Mouse (Mus musculus): ENCODE results near the gene Il1rn.

The Il1rn gene

DNA sequence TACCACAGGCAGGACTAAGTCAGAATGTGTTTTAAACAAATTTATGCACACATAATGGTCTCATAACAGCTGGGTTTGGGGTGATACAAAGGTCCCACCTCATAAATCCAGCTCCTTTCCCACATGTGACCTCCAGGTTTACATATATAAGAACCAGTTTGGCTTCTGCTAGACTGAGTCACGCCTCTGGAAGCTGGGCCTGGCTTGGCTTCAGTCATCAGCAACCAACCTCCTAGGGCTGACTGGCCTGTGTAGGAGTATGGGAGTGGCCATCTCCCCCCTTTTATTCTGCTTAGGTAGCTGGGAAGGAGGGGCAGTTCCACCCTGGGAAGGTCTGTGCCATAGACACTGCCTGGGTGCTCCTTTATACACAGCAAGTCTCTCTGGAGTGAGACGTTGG lies at the start of gene Il1rn:
TSS of gene Il1rn (plus strand) at position 309 of the 400 bp plus-strand sequence.
- DNase-seq: no peak

DNA sequence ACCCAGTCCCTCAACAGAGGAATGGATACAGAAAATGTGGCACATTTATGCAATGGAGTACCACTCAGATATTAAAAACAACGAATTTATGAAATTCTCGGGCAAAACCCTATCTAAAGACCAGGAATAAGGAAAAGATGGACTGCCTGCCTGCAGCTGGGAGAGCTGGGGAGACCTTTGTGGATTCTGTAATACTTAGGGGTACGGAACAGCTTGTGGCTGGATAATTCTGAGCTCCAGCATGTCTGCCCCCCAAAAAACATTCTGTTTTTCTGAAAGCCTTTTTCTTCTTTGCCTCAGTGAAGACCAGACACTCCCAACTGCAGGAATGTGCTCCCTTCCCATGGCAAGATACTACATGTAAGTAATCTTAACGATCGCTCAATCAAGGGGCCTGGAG lies 45.8 kb upstream of the Il1rn start, which contains the start of gene Il1f10:
TSS of gene Il1f10 (plus strand) at position 301 of the 400 bp plus-strand sequence.
- DNase-seq: no peak

DNA sequence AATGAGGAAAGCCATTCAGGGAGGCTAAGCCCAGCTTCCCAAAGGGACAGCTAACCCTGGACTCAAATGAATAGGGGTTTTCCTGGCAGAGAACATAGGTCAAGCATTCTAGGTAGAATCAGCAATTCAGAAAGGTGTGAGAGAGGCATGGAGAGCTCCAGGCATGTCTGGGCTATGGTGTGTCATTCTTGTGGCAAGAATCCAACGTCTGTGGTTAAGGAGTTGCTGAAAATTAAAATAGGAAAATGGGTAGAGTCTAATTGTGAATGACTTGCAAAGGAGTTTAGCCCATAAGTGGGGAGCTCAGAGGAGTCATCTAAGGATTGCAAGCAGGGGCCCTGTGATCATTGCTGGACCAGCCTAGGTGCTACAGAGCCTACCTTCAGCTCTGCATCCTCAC lies 42.0 kb upstream of the Il1rn start:
- no peak for DNase-seq

DNA sequence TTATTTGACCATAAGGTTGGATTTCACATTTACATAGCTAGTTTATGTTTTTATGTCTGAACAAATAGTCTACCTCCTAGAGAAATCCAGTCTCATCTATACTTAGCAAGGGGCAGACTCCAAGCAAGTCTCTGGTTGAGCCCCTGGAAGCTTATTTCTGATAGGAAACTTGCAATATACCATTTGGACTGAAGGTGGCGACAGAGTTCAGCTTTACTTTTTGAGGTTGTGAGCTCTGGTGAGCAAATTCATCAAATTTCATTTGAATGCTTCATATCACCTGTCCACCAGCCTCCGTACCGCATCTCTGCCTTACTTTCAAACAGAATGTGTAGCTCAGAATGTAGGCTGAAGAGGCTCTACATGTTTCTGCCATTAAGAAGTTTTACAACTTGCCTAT lies 39.8 kb upstream of the Il1rn start:
- DNase-seq: peak; percentile 74 to 76

DNA sequence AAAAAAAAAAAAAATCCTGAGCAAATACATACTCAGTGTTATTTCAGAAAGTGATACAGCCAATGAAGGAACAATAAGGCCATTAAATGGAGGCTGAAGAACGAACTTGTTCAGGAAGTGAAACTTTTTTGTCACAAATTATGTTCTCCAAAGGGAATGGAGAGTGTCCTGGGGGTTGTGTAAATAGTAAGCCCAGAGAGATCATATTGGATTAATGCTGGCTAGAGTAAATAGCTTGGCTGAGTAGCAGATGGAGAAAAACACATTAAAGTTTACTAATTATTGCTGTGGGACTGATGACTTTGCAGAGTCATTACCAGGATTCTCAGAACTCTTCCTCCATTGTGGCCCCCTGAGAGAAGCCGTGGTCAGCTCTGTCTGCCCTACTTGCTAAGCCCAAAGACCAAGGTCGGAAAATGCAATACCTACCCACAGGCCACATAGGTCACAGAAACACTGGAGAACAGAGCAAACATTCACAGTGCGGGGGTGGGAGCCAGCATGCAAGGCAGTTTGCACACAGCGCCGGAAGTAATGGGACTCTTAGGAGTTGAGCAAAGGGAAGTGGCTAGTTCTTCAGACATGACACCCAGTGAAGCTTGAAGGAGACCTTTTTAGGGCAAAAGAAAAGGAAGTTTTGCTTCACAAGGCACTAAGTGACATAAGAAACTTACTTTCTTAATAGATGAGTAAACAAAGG lies 25.2 kb upstream of the Il1rn start:
- DNase-seq: no peak

DNA sequence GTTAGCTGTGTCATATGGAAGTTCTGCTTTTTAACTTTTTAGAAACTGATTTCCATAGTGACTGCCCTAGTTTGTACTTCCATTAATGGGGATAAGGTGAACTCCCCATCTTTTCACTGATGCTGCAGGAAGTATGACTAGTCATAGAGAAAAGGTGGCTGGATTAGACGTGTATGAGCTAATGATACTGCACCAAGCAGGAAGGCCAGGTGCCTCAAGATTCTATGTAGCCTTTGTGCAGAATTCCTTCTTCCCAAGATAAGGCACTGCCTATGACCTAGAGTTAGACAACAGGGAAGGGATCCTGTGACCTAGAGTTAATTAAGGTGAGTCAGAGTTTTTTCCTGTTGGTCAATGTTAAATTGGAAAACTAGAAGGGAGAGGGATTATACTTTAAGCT lies 19.7 kb upstream of the Il1rn start:
- DNase-seq: no peak

DNA sequence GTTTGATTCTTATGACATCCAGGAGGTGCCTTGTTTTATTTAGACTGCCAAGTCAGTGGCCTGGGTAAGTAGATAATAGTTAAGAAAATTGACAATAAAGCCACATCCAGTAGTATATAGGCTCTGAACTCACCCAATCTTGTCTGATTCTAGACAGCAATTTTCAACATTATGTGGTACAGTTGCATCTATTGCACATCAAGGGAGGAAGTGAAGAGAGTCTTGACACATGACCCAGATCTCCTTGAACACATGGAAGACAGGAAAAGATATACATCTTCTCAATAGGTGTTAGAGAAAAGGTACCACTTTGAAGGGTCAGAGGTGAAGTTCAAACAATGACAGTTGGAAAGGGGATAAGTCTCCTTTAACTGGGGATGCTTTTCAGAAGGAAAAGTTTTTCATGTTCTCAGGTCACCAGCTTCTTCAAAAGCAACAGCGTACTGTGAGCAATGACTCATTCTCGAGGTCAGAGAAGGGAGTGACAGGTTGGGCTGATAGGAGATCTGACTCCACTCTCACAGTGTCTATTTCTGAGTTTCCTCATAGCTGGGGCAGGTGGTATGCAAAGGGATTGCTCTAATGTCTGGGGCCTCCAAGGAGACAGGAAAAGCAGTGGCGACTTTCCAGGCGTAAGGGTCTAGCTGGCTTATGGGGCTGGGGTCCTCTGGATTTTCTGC lies 18.6 kb upstream of the Il1rn start:
- no peak for DNase-seq

DNA sequence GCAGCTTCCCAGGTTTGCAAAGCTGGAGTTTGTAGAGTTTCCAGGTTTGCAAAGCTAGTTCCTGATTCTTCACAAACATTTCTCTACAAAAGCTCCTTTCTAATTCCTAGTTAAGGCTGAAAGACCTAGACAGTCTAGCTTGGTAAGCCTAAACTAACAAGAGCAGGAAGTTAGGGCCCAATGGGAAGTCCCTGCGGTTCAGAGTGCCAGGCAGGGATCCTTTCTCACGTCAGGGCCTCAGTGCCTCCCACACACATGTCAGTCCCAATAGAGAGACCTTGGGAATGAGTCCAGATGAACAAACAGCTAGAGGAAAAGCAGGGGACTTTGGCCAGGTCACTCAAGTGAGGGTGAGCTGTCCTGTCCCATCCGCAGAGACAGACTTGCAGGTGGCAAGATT lies 1.3 kb upstream of the Il1rn start:
- DNase-seq: no peak

DNA sequence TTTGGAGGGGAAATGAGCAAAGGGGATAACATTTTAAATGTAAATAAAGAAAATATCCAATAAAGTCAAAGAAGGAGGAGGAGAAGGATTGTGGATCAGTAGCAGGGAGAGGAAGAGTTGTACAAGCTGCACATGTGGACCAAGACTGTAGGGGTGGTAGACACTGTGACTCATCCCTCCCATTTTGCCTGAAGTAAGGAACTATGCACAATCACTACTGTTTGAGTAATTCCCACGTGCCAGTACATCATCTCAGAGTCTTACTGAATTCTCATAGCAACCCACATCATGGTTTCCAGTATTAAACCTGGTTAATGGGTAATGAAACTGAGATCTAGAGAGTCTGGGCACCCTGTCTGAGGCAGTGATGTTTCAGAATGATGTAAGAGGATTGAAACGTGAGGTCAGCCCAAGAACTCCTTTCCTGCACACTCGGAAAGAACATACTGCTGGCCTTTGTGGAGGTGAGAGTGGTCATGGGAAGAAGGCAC lies 4.8 kb downstream of the Il1rn start:
- DNase-seq: no peak

DNA sequence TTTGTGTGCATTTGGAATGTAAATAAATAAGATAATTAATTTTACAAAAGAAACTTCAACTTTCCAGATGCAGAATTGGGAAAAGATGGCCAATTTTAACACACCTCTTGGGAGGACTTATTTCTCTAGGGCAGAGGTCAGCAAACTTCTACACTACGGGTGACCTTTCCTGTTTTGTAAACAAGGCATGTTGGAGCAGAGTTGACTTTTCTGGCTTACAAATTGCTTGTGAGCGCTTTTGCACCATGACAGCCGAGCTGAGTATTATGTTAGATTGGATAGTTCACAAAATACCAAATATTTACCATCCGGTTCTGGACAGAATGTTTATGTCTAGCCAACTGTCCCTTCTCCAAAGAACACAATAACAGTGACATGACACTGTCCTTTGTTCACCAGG lies 8.0 kb downstream of the Il1rn start:
- DNase-seq: no peak

DNA sequence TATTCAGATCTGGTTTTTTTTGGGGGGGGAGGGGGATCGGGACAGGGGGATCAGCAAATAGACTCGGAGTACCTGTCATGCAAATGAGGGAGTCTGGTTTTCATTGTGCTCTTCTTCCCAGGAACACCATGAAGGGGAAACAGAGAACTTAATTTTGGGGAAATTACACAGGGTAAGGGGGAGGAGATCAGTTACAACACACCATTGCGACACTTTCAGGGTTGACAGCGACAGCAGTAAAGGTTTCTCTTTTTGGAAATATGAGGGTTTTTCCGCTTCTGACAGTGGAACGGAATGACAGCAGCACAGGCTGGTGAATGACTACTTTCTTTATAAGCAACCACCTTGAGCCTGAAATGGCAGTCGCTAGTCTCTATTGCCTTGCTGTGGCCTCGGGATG lies 8.4 kb downstream of the Il1rn start:
- DNase-seq: no peak

DNA sequence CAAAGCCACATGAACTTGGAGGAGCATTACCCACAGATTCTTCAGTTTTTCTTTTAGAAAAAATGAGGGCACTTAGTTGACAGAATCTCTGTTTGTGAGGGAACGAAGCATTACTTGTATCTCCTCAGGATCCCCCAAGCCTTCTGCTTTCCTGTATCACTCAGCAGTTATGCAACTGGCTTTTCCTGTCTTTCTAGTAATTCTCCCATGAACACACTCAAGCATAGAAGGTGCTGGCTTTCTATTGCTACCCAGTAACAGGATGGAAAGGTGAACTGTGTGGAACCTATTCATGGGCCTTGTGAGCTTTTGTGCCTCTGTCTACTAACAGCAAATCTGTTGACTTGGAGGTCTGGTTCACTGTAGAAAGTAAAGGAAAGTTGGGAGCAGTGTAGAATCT lies 11.3 kb downstream of the Il1rn start:
- no peak for DNase-seq

DNA sequence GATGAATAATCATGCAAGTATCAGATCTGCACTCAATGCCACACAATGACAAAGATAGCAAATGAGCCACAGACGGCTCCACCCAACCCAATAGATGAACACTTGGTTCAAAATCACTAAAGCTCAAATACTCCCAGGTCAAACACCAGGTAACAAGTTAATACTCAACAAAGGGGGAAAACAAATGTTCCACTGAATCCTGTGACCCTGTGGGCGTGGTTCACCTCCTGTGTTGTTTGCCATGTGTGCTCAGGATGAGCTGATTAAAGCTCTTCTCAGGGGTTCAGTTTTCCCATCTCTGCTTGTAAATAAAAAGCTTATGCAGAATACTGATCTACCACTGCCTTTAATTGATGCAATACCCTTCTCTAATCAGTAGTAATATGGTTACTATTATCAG lies 14.5 kb downstream of the Il1rn start:
- DNase-seq: no peak

DNA sequence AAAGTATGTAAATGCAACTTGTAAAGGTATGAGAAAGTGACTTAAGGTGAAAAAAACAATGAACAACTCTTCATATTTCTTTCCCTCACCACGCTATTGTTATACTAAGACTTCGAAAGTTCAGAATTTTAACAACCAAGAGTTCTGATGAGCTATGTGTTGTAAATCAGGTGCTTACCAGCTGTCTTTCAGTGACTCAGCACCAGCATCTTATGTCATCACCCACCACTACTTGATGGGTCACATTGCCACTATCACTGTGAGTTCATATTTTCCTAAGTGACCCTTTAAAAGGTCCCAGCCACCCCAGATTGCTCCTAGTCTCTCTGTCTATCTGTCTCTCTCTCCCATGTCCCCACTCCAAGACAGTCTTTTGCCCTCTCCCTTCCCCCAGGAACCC lies 16.4 kb downstream of the Il1rn start:
- DNase-seq: no peak

DNA sequence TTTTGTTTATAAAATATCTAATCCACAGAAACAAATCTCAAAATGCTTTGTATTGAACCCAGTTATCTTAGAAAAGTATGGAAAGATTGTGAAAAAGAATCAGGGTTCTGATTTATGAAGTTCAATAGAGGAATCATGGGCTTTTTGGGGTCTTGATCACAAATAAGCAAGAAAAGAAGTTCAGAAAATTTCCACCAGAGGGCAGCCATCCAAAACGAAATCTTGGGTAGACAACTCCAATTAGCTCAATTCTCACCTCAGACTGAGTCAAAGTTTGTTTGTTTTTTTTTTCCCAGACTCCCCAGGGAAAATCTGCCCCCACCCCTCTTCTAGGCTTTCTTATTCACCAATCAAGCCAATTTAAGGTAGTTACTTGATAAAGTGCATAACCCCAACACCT lies 21.0 kb downstream of the Il1rn start:
- peak; percentile 63 to 64 for DNase-seq

DNA sequence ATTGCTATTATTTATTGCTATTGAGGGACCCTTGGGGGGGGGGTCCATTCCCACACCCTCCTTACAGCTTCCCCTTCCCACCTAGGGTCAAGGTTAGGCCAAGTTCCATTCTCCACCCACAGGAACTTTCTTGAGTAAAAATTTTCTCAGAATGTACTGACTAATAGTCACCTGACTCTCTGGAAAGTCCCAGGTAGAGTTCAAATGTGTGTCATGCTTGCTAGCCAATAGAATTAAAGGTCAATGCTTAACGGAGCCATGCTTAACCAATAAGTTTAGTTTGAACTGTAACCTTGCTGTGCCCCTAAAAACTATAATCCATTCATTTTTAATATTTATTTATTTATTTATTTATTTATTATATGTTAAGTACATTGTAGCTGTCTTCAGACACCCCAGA lies 22.7 kb downstream of the Il1rn start:
- no peak for DNase-seq

DNA sequence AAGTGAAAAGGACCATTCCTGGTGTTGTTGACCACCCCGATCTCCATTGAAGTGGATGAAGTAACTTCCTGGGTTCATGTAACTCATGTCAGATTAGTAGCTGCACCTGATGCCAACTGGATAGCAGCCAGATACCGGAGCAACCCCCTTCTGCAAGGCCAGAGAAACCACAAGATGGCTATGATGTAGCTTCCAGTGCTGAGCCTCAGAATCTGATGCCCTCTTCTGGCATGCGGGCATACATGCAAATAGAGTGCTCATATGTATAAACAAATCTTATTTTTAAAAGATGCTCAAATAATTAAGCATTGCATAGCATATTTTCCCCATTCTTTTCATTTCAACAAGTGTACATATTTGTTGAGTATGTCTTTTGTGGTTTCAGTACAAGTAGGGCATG lies 27.2 kb downstream of the Il1rn start:
- no peak for DNase-seq

DNA sequence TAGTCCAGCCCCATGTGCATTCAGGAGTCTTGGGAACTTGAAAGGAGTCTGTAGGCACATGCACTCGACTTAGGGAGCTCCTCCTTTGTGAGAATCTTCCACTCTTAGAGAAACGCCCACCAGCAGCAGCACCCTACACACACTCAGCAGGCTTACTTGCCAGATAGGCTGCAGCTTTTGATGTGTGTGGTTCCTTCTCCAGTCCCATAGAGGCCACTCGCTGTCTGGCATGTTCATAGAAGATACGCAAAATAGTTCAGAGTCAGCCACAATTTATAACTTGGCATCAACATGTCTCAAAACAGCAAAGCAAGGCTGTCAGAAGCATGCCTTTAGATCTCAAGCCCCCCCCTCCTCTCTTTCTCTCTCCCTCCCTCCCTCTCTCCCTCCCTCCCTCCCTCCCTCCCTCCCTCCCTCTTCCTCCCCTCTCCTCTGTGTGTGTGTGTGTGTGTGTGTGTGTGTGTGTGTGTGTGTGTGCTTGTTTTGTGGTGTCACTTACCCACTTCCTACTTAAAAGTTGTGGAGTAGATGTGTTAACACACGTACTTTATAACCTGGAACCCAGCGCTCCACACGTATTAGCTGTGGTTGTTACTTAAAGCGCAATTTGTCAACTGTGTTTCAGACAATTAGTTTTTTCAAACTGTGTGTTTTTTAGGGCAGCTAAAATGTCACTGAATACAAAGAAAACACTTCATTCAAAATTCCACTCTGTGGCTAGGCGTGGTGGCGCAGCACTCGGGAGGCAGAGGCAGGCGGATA lies 29.7 kb downstream of the Il1rn start:
- no peak for DNase-seq

DNA sequence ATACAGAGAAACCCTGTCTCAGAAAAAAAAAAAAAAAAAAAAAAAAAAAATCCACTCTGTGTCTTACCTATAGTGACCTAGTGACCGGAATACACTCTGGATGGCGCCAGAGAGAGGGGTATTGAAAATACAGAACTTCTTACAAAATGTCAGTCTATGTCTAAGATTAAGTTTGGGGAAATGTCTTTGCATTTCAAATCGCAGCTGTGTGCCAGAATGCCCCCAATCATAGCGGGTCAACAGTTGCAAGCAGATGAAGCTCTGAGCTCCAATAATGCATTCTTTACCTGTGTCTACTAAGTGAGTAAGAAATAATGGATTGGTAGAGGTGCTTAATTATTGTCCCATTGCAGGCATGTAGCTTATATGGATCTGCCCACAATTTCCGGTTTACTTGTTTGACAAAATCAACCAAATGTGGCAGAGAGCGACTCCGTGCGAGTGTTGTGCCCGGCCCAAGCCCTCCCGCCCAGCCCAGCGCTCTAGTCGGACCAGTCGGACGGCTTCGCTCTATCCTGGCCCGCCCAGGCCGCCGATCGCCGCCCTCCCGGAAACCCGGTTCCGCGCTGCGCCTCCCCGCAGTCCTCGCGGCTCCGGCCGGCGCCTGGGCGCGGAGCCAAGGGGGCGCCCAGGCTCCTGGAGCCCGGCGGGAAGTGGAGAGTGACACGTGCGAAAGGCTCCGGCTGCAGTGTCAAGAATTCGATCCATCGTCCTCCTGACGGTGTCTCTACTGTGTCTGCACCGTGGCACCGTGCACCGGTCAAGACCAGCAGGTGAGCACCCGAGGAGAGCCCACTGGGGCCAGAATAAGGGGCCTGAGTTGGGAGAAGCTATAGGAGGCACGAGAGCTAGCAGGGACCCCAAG lies 30.6 kb downstream of the Il1rn start, which contains the start of gene Psd4:
TSS of gene Psd4 (plus strand) at position 551 of the 865 bp plus-strand sequence.
- peak; percentile 42 to 48 for DNase-seq

DNA sequence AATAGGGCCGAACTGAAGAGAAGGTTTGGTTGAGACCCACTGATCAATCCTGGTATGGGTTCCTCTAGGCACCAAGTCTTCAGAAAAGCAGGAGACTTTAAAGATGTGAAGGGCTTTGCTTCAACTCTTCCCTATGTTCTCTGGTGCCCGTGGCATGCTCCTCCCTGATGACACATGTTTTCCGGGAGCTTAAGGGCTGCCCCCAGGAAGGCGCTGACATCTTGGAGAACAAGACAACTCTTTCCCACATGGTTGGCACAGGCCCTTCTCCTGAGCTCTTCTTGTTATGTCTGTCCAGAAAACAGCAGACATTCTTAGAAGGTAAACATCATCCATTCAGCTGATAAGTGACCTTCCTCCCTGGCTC lies 31.2 kb downstream of the Il1rn start:
- no peak for DNase-seq

DNA sequence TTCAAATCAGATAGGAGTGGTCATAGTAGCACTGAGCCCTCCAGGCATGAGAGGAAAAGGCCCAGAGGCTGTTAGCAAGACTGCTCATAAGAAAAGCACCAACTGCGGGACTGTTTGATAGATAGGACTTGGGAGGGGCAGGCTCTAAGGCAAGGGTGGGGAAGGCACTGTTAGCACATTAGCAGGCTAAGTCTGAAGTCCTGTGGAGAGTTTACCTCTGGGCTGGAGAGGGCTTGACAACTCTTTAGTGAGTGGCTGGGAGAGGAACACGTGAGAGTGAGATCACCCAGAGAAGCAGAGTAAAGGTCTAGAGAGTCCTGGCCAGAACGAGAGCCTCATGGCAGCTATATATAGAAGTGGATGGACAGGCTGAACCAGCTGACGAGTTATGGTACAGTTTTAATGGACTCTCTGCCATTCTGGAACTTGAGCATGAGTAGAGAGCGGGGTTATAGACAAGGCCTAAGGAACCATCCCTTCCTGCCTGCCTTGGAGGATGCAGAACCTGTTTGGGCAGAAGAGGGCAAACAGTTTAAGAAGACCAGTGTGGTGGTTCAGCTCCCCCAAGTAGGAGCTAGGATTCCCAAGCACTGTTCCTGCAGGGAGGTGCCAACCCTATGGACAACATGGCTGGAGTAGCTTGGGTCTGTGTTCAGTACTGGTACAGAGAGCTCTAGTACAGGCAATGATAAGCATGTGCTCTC lies 42.2 kb downstream of the Il1rn start:
- no peak for DNase-seq
